Mouse (Mus musculus) intestine, embryonic 14.5 days (tissue): Measurements from ENCODE around the gene Ephb6. TPM values are rescaled to one million over a fixed set of nuclear protein-coding genes. Genes with fewer than 3 reads are reported as not detected.

Experiments
- ATAC-seq: fragments of 200-750 bp; cut with Nextera tagmentation; replicated peaks from 2 replicates; pipeline ENCODE4 v1.8.0; 2017; ENCODE audit warnings: low read depth, moderate number of reproducible peaks, moderate TSS enrichment, moderate library complexity; ENCODE audit not compliant: low FRiP score, low TSS enrichment
- DNase-seq: peaks from one replicate; pipeline ENCODE4 v3.0.0-alpha.2; 2018; ENCODE audit warnings: low spot score
- H3K27ac ChIP-seq: fragments of 300-500 bp; sonication (generic); 2 replicates; pipeline ENCODE4 v1.5.1; 2014; ENCODE audit warnings: low read depth, mild to moderate bottlenecking, control low read depth
- H3K27me3 ChIP-seq: fragments of 300-500 bp; sonication (generic); replicated peaks from 2 replicates; pipeline ENCODE4 v1.6.1; 2014; ENCODE audit warnings: low read length, control low read depth; ENCODE audit not compliant: control insufficient read depth, insufficient read depth
- H3K36me3 ChIP-seq: fragments of 300-500 bp; sonication (generic); 2 replicates; pipeline ENCODE4 v1.6.1; 2014; ENCODE audit warnings: low read length, control low read depth; ENCODE audit not compliant: control insufficient read depth, insufficient read depth
- H3K4me1 ChIP-seq: fragments of 300-500 bp; sonication (generic); replicated peaks from 2 replicates; pipeline ENCODE4 v1.6.1; 2014; ENCODE audit warnings: low read length, control low read depth, mixed read lengths; ENCODE audit not compliant: control insufficient read depth, insufficient read depth
- H3K4me2 ChIP-seq: fragments of 300-500 bp; sonication (generic); 2 replicates; pipeline ENCODE4 v1.6.1; 2014; ENCODE audit warnings: low read length
- H3K4me3 ChIP-seq: fragments of 300-500 bp; sonication (generic); 2 replicates; pipeline ENCODE4 v1.5.1; 2014; ENCODE audit warnings: low read depth, low read length, control low read depth, mixed read lengths
- H3K9ac ChIP-seq: fragments of 300-500 bp; sonication (generic); 2 replicates; pipeline ENCODE4 v1.6.1; 2014; ENCODE audit warnings: mild to moderate bottlenecking, low read length
- H3K9me3 ChIP-seq: fragments of 300-500 bp; sonication (generic); 2 replicates; pipeline ENCODE4 v1.6.1; 2016; ENCODE audit warnings: low read length, control low read depth; ENCODE audit not compliant: control insufficient read depth
- WGBS: fragments of 180-500 bp; shearing (Covaris S2); extraction: QIAGEN DNeasy Blood & Tissue Kit; methylation state at CpG from one replicate; pipeline ENCODE4 v1.1.7; 2014; 5-methylcytosine and 5-hydroxymethylcytosine counted together
- polyA plus RNA-seq: library from polyadenylated mRNA; unstranded; fragments of >200 nt; fragmentation: Nextera tagmentation; extraction: Ambion mirVana; gene quantifications from 2 replicates; pipeline ENCODE4 v1.2.1, GENCODE M21; 2014

The Ephb6 gene
- polyA plus RNA-seq, 1 experiment from 2014 or later = 7.3 TPM

- H3K4me2 ChIP-seq = no peak overlapping the region
- H3K4me1 ChIP-seq = no peaks in the 10 kb centered on the region
- H3K36me3 ChIP-seq = no peaks in the 10 kb centered on the region
- H3K27ac ChIP-seq = no peak overlapping the region
- DNase-seq = no peak
- H3K4me3 ChIP-seq = no peak overlapping the region
- no peaks in the 10 kb centered on the region for H3K27me3 ChIP-seq
- no peak overlapping the region for H3K9ac ChIP-seq
- WGBS = 94% methylated on average over 5 of the region's 5 CpGs
- H3K9me3 ChIP-seq = no peaks in the 10 kb centered on the region
- no peak for ATAC-seq
These were observed 47.9 kb downstream of the Ephb6 start for GRCm38 (mm10) chr6:41653173-41653572.

- ATAC-seq = no peak
- Histone ChIP-seq H3K27me3 (no peaks in the 10 kb centered on the region), H3K9me3 (no peaks in the 10 kb centered on the region), H3K36me3 (no peaks in the 10 kb centered on the region), H3K9ac (no peak overlapping the region), H3K4me1 (no peaks in the 10 kb centered on the region), H3K4me3 (no peak overlapping the region), H3K4me2 (no peak overlapping the region), H3K27ac (no peak overlapping the region)
- DNase-seq = no peak
- WGBS = 82% methylated on average over 8 of the region's 8 CpGs
These were observed 49.4 kb downstream of the Ephb6 start for GRCm38 (mm10) chr6:41654648-41655047.

- WGBS = 59% methylated on average over 1 of the region's 1 CpGs
- no peak overlapping the region for H3K27ac ChIP-seq
- H3K36me3 ChIP-seq = no peaks in the 10 kb centered on the region
- no peak overlapping the region for H3K9ac ChIP-seq
- no peak for ATAC-seq
- no peaks in the 10 kb centered on the region for H3K27me3 ChIP-seq
- DNase-seq = no peak
- H3K9me3 ChIP-seq = no peaks in the 10 kb centered on the region
- H3K4me1 ChIP-seq = no peaks in the 10 kb centered on the region
- no peak overlapping the region for H3K4me2 ChIP-seq
- no peak overlapping the region for H3K4me3 ChIP-seq
These were observed 53.2 kb downstream of the Ephb6 start for GRCm38 (mm10) chr6:41658487-41658886.

- Histone ChIP-seq H3K4me3 (no peak overlapping the region), H3K9me3 (no peaks in the 10 kb centered on the region), H3K4me1 (no peaks in the 10 kb centered on the region), H3K27me3 (no peaks in the 10 kb centered on the region), H3K27ac (no peak overlapping the region), H3K9ac (no peak overlapping the region), H3K36me3 (no peaks in the 10 kb centered on the region), H3K4me2 (no peak overlapping the region)
- no peak for ATAC-seq
- WGBS = 31% methylated on average over 2 of the region's 2 CpGs
- no peak for DNase-seq
These were observed 57.0 kb downstream of the Ephb6 start for GRCm38 (mm10) chr6:41662320-41662719.

Other genes starting within 250 kb of the Ephb6 start
- 4.9 TPM in 1 of 2 replicates, not detected in the other for gene Prss3, start 227.8 kb upstream of the Ephb6 start, polyA plus RNA-seq
- gene Gm5771, start 213.1 kb upstream of the Ephb6 start, polyA plus RNA-seq = 4.8 TPM in 1 of 2 replicates, not detected in the other
- 6.2 TPM in 1 of 2 replicates, not detected in the other for gene Gm10334, start 159.3 kb upstream of the Ephb6 start, polyA plus RNA-seq
- 23.9 TPM in 1 of 2 replicates, not detected in the other for gene Prss1, start 146.6 kb upstream of the Ephb6 start, polyA plus RNA-seq
- gene Prss2, start 83.7 kb upstream of the Ephb6 start, polyA plus RNA-seq = 14.1 TPM in 1 of 2 replicates, not detected in the other
- 0.30 and 0.58 TPM in 2 replicates for gene Trpv6, start 30.9 kb downstream of the Ephb6 start, polyA plus RNA-seq
- 0.08 TPM in 1 of 2 replicates, not detected in the other for gene Trpv5, start 75.3 kb downstream of the Ephb6 start, polyA plus RNA-seq
- gene Llcfc1, start 78.9 kb downstream of the Ephb6 start, polyA plus RNA-seq = not detected in 2 replicates
- 0.64 and 1.7 TPM in 2 replicates for gene Kel, start 98.9 kb downstream of the Ephb6 start, polyA plus RNA-seq
- gene Olfr459, start 169.7 kb downstream of the Ephb6 start, polyA plus RNA-seq = 0.04 TPM in 1 of 2 replicates, not detected in the other
- not detected in 2 replicates for gene Pip, start 242.1 kb downstream of the Ephb6 start, polyA plus RNA-seq
- gene Sval2, start 247.5 kb downstream of the Ephb6 start, polyA plus RNA-seq = not detected in 2 replicates